Mouse (Mus musculus) embryonic facial prominence, embryonic 12.5 days (tissue): ENCODE measurements at regions not wholly inside any gene's neighbourhood (a gene's known extent, or its start where the extent isn't known, plus 50 kb on each side); places are given as distances from the start of the nearest gene placed in this dataset.

ENCODE experiments used
- ATAC-seq: fragments of 200-750 bp; cut with Nextera tagmentation; 2 replicates; pipeline ENCODE4 v1.8.0; 2017; ENCODE audit not compliant: insufficient number of reproducible peaks, insufficient read depth, low FRiP score, low TSS enrichment
- H3K27ac ChIP-seq: fragments of 300-500 bp; sonication (generic); 2 replicates; pipeline ENCODE4 v1.5.1; 2016; ENCODE audit warnings: mild to moderate bottlenecking
- H3K27me3 ChIP-seq: fragments of 300-500 bp; sonication (generic); 2 replicates; pipeline ENCODE4 v1.6.1; 2016; ENCODE audit warnings: mild to moderate bottlenecking, moderate library complexity
- H3K36me3 ChIP-seq: fragments of 300-500 bp; sonication (generic); 2 replicates; pipeline ENCODE4 v1.6.1; 2016; ENCODE audit warnings: mild to moderate bottlenecking
- H3K4me1 ChIP-seq: fragments of 300-500 bp; sonication (generic); 2 replicates; pipeline ENCODE4 v1.6.1; 2016
- H3K4me2 ChIP-seq: fragments of 300-500 bp; sonication (generic); replicated peaks from 2 replicates; pipeline ENCODE4 v1.6.1; 2016; ENCODE audit warnings: mild to moderate bottlenecking, moderate library complexity
- H3K4me3 ChIP-seq: fragments of 300-500 bp; sonication (generic); 2 replicates; pipeline ENCODE4 v1.5.1; 2016; ENCODE audit warnings: mild to moderate bottlenecking
- H3K9ac ChIP-seq: fragments of 300-500 bp; sonication (generic); 2 replicates; pipeline ENCODE4 v1.6.1; 2016; ENCODE audit warnings: mild to moderate bottlenecking, moderate library complexity
- H3K9me3 ChIP-seq: fragments of 300-500 bp; sonication (generic); 2 replicates; pipeline ENCODE4 v1.6.1; 2016; ENCODE audit warnings: mild to moderate bottlenecking, moderate library complexity
- WGBS: fragments of 180-500 bp; shearing (Covaris S2); methylation state at CpG from one replicate; pipeline ENCODE4 v1.1.7; 2016; 5-methylcytosine and 5-hydroxymethylcytosine counted together

DNA sequence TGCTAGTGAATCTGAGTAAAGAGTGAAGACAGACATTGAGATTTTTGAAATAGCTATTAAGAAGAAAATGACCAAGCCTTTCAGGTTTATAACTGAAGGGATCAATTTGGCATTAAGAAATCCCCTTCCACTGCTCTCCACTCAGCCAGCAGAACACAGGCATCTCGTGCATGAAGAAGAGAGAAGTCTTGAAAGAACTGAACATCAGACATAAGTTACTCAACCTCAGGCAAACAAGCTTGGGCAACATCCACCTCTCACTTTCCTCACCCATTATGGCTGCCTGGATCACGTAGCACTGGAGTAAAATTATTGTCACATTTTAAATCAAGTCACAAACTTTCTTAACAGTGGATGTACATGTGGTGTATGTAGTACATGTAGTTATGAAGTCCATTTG is 115.6 kb upstream of the Otogl start:
- no peaks in the 10 kb centered on the region for H3K9me3 ChIP-seq
- ATAC-seq, result no peak
- no peak overlapping the region for H3K27ac ChIP-seq
- no peak overlapping the region for H3K9ac ChIP-seq
- H3K4me1 ChIP-seq, result no peaks in the 10 kb centered on the region
- WGBS, result 72% methylated on average over 2 of the region's 2 CpGs
- H3K4me2 ChIP-seq, result no peak overlapping the region
- H3K27me3 ChIP-seq, result no peaks in the 10 kb centered on the region
- H3K36me3 ChIP-seq, result no peaks in the 10 kb centered on the region
- no peak overlapping the region for H3K4me3 ChIP-seq

DNA sequence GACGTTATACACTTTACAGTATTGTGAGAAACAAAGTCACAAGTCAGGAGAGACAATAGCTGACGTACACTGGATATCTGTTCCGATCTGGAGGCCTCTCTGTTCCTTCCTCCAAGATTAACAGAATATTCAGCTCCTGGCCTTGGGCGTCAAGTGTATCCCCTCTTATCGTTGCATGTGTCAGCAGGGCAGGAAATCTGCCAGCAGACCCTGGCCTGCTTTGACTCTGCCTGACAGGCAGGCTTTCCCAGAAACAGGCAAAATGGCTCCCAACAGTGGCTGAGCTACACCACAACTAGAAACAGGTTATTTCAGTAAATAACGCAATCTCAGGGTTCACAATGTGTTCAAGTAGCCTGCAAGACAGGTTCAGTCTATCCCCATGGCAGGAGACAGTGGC is 112.3 kb upstream of the Otogl start:
- Histone ChIP-seq H3K27me3 (no peaks in the 10 kb centered on the region), H3K4me1 (no peaks in the 10 kb centered on the region), H3K9ac (no peak overlapping the region), H3K9me3 (no peaks in the 10 kb centered on the region), H3K4me2 (no peak overlapping the region), H3K36me3 (no peaks in the 10 kb centered on the region), H3K4me3 (no peak overlapping the region), H3K27ac (no peak overlapping the region)
- ATAC-seq, result no peak
- 79% methylated on average over 6 of the region's 6 CpGs for WGBS

DNA sequence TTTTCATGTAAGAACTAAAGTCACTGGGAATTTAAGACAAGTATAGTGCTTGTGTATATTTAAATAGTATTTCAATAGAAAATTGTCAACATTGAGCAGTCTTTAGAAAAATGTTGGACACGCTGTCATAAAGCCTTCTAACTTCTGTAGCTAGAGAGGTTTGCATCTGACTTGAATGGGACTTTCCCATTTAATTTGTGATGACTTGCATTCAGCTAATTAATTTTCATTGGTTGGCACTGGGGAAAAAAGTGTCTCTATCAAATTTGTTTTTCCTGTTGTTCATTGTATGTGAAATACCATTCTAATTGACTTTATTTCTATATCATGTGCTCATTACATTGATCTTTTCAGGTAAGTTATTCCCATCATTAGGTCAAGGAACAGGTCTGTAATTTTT is 104.6 kb upstream of the Otogl start:
- no peak for ATAC-seq
- 89% methylated on average over 1 of the region's 1 CpGs for WGBS
- H3K27me3 ChIP-seq, result no peaks in the 10 kb centered on the region

DNA sequence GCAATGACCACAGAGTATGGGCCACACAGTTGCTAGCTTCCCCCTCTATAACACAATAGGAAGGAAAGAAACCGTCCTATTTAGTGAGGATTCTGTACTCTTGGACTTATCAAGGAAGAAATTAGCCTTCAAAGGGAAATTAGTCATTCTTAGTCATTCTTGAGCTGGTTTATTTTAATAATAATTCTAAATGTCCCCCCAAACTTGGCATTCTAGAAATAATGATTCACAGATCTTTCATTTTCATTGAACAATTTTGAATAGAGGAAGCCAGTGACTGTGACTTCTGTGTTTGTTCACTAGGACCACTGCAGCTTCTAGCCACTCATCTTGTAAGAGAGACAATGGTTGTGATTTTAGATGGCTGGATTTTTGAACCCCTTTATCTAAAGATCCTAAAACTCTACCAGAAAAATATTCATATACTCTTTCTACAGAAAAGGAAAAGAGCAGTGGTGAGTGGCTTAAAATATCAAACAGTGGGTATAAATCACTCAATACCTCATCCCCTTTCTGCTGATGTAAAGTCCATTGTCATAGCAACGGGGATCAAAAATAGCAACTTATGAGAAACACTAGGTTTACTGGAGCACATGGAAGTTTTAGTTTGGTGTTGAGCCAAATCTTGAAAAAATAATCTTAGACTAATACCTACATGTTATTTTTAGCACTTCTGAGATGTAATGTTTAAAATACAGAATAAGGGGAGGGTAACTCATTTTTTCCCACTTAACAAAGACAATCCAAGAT is 83.1 kb upstream of the Otogl start:
- ATAC-seq, result no peak
- H3K27me3 ChIP-seq, result no peaks in the 10 kb centered on the region
- H3K36me3 ChIP-seq, result no peaks in the 10 kb centered on the region
- no peak overlapping the region for H3K27ac ChIP-seq
- no peaks in the 10 kb centered on the region for H3K4me1 ChIP-seq
- no peak overlapping the region for H3K4me2 ChIP-seq
- H3K9ac ChIP-seq, result no peak overlapping the region
- 87% methylated on average over 2 of the region's 2 CpGs for WGBS
- H3K9me3 ChIP-seq, result no peaks in the 10 kb centered on the region
- H3K4me3 ChIP-seq, result no peak overlapping the region

More for the DNA sequence above, 104.6 kb upstream of the Otogl start:
- H3K4me2 ChIP-seq, result no peak overlapping the region
- H3K9me3 ChIP-seq, result no peaks in the 10 kb centered on the region
- no peak overlapping the region for H3K4me3 ChIP-seq
- H3K36me3 ChIP-seq, result no peaks in the 10 kb centered on the region
- H3K4me1 ChIP-seq, result no peaks in the 10 kb centered on the region
- H3K27ac ChIP-seq, result no peak overlapping the region
- no peak overlapping the region for H3K9ac ChIP-seq

DNA sequence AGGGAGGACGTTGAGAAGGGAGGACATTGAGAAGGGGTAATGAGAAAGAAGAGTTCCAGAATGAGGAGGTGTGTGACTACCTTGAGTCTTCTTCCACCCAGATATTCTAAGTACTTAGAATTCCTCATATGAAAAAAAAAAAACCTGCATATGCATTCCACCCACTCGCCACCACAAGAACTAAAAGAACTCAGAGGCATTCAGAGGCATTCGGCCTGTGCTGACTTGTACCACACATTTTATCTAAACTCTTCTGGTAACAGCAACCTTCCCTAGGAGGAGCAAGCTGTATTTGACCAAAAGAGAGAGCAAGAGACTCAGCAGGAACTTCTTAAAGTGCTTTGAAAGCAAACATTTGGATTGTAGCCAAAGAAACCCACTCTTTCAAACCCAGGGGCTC is 80.7 kb upstream of the Otogl start:
- Histone ChIP-seq H3K27ac (no peak overlapping the region), H3K27me3 (no peaks in the 10 kb centered on the region), H3K36me3 (no peaks in the 10 kb centered on the region), H3K9ac (no peak overlapping the region), H3K9me3 (no peaks in the 10 kb centered on the region), H3K4me1 (no peaks in the 10 kb centered on the region), H3K4me3 (no peak overlapping the region), H3K4me2 (no peak overlapping the region)
- WGBS, result 70% methylated on average over 3 of the region's 3 CpGs
- ATAC-seq, result no peak

DNA sequence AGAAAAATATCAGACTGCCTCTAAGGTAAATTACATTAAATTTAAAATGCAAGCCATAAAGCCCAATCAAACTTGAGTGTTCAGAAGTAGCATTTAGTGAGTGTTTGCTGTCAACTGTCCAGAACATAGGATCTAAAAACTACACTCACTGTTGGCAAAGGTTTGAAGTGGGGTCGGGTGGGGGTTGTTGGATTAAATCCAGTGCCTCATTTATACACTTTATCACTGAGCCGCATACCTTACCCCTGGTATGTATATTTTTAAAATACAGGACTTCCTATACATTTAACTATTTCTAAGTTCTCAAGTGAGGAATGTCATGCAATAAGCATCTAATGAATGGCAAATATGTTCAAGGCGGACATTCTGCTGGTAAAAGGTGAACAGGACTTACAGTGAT is 78.6 kb upstream of the Otogl start:
- Histone ChIP-seq H3K4me1 (no peaks in the 10 kb centered on the region), H3K36me3 (no peaks in the 10 kb centered on the region), H3K27ac (no peak overlapping the region), H3K4me2 (no peak overlapping the region), H3K9me3 (no peaks in the 10 kb centered on the region), H3K27me3 (no peaks in the 10 kb centered on the region), H3K9ac (no peak overlapping the region), H3K4me3 (no peak overlapping the region)
- ATAC-seq, result no peak
- WGBS, result 81% methylated on average over 3 of the region's 3 CpGs

DNA sequence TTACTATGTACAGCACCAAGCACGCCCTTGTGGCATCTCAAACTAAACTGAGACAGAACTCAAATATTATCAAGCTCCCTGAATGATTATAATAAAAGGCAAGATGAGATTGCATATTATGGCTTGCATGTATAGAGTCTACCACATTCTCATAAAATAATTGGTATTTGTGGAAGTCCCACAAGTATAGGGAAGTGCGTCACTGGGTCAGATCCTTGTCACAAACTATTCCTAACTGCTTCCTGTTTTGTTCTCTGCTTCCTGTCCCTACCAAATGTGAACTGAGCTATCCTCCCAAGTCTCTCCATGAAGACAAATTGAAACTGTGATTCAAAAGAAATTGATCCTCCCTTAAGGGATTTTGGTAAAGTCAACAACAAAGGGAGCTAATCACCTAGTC is 78.0 kb upstream of the Otogl start:
- Histone ChIP-seq H3K4me2 (no peak overlapping the region), H3K27me3 (no peaks in the 10 kb centered on the region), H3K36me3 (no peaks in the 10 kb centered on the region), H3K4me1 (no peaks in the 10 kb centered on the region), H3K9me3 (no peaks in the 10 kb centered on the region), H3K27ac (no peak overlapping the region), H3K9ac (no peak overlapping the region), H3K4me3 (no peak overlapping the region)
- ATAC-seq, result no peak
- 81% methylated on average over 2 of the region's 2 CpGs for WGBS

DNA sequence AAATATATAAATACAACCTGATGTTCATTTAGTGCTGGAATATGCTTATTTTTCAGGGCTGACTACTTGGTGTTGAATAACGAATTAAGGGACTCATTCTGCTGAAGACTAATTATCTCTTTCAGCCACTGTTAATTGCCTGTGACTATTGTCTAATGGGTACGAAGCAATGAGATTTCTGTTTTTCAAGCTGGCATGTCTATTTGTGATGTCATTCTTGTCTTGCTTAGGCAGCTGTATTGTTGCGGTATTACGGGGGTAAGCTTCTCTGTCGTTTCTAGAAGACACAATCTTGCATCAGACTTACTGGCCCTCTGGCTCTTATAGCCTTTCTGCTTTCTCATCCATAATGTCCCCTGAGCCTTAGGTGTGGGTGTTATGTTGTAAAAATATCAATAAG is 70.7 kb upstream of the Otogl start:
- Histone ChIP-seq H3K27ac (no peak overlapping the region), H3K4me2 (no peak overlapping the region), H3K9me3 (no peaks in the 10 kb centered on the region), H3K36me3 (no peaks in the 10 kb centered on the region), H3K4me1 (no peaks in the 10 kb centered on the region), H3K9ac (no peak overlapping the region), H3K27me3 (no peaks in the 10 kb centered on the region), H3K4me3 (no peak overlapping the region)
- WGBS, result 88% methylated on average over 5 of the region's 5 CpGs
- ATAC-seq, result no peak

DNA sequence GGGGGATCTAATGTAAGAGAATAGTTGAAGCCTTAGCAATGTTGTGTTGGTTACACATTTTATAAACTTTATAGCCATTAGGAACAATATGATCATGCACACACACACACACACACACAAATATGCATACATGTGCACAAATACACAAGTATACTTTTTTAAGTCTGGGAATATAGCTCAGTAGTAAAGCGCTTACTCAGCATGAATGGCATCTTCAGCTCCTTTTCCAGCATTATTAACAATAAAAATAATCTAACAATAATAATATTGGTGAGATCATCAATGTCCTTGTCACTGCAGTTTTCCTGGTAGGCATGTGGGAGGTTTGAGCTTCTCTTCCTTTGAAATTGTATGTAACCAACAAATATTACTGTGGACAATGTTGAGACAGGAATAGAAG is 70.1 kb upstream of the Otogl start:
- ATAC-seq, result no peak
- WGBS, result 100% methylated on average over 1 of the region's 1 CpGs
- Histone ChIP-seq H3K9me3 (no peaks in the 10 kb centered on the region), H3K27ac (no peak overlapping the region), H3K9ac (no peak overlapping the region), H3K4me2 (no peak overlapping the region), H3K4me3 (no peak overlapping the region), H3K27me3 (no peaks in the 10 kb centered on the region), H3K4me1 (no peaks in the 10 kb centered on the region), H3K36me3 (no peaks in the 10 kb centered on the region)

DNA sequence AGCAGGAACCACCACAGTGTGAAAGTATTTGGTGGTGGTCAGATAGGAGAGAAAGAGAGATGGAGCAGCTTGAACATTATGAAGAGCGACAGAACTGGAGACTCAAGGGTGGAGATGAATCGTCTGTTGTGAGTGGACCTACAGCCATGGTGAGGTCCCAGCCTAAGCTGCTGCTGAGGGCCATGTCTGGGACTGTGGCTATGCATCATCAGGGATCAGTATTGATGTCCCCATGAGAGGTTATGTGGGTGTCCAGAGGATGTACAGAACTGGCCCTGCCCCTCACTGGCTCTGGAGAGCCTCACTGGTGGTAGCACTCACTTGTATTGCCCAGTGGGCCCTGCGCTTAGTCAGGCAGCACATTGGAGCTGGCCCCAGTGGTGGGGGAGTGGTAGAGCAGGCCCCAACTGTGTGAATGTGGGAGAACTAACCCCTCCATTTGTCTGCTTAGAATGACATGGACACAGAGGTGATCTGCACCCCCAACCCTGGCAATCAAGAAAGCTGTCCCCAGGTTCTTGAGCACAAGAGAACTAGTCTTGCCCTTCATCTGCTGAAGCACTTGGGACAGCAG is 64.5 kb upstream of the Otogl start:
- H3K36me3 ChIP-seq, result no peaks in the 10 kb centered on the region
- H3K27me3 ChIP-seq, result no peaks in the 10 kb centered on the region
- no peak overlapping the region for H3K27ac ChIP-seq
- H3K9ac ChIP-seq, result no peak overlapping the region
- ATAC-seq, result peak; percentile 69
- no peaks in the 10 kb centered on the region for H3K4me1 ChIP-seq
- H3K4me2 ChIP-seq, result no peak overlapping the region
- H3K4me3 ChIP-seq, result no peak overlapping the region
- no peaks in the 10 kb centered on the region for H3K9me3 ChIP-seq
- 84% methylated on average over 3 of the region's 3 CpGs for WGBS

DNA sequence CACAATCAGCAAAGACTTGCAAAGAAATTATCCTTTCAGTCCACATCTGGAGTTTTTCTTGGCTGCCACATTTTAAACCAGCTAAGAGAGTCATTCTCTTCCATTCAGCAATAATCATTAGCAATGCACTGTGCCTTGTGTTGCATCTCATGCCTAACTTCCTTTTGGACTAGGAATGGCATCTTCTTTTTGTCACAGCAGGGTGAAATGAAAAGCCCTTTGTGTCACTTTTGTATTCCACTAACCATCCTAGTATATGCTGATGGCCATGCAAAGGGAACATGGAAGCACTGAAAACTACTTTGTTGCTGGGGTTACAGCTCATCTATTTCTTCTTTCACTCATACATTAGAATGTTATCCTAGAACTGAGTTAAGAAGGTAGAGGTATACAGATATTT is 59.8 kb upstream of the Otogl start:
- Histone ChIP-seq H3K27ac (no peak overlapping the region), H3K4me3 (no peak overlapping the region), H3K27me3 (no peaks in the 10 kb centered on the region), H3K36me3 (no peaks in the 10 kb centered on the region), H3K9me3 (no peaks in the 10 kb centered on the region), H3K4me1 (no peaks in the 10 kb centered on the region), H3K4me2 (no peak overlapping the region), H3K9ac (no peak overlapping the region)
- no peak for ATAC-seq

DNA sequence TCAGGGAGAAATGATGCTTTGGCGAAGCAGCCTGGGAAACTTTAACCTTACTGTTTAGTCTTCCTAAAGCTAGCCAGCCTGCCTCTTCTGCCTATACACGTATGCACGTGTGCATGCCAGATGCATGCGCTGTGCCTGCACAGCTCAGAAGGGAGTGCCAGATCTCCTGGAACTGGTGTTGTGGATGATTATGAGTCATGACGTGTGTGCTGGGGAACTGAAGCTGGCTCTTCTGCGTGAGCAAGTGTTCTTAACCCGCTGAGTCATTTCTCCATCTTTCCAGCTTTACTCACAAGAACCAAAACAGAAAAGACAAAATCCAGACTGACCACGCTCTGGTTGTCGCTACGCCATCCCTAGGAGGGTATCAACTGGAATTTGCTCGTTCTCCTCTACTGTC is 55.1 kb upstream of the Otogl start:
- ATAC-seq, result no peak
- Histone ChIP-seq H3K27me3 (no peaks in the 10 kb centered on the region), H3K4me3 (no peak overlapping the region), H3K4me1 (no peaks in the 10 kb centered on the region), H3K27ac (no peak overlapping the region), H3K36me3 (no peaks in the 10 kb centered on the region), H3K9me3 (no peaks in the 10 kb centered on the region), H3K4me2 (no peak overlapping the region), H3K9ac (no peak overlapping the region)
- 88% methylated on average over 11 of the region's 11 CpGs for WGBS
